Mouse (Mus musculus) neutrophil, adult 5-6 weeks (primary cell): ENCODE data around the gene Col6a6. TPM values are rescaled to one million over a fixed set of nuclear protein-coding genes. Genes with fewer than 3 reads are reported as not detected.

Experiments used
- ATAC-seq: fragments of 151-379, 151-347 bp; 2 replicates; pipeline ENCODE4 v1.8.0; 2017; ENCODE audit warnings: mild to moderate bottlenecking, moderate TSS enrichment; ENCODE audit not compliant: insufficient number of reproducible peaks, poor library complexity, low FRiP score, severe bottlenecking; ENCODE audit errors: extremely low read depth
- total RNA-seq: library from RNA; stranded (forward); fragments of 200-1000 nt; gene quantifications from 2 replicates; pipeline ENCODE4 v1.2.3, GENCODE M21; 2017

Col6a6 gene
- total RNA-seq, 1 experiment from 2014 or later, result not detected

GRCm38 (mm10) chr9:105811458-105811857 is 16.5 kb downstream of the Col6a6 start:
- ATAC-seq, result no peak

GRCm38 (mm10) chr9:105808920-105809505 is 18.9 kb downstream of the Col6a6 start:
- ATAC-seq, result no peak

GRCm38 (mm10) chr9:105803416-105803815 is 24.5 kb downstream of the Col6a6 start:
- ATAC-seq, result no peak

GRCm38 (mm10) chr9:105801463-105801862 is 26.5 kb downstream of the Col6a6 start:
- ATAC-seq, result no peak

GRCm38 (mm10) chr9:105800286-105800685 is 27.7 kb downstream of the Col6a6 start:
- no peak for ATAC-seq

- ATAC-seq, result no peak
These were observed 31.8 kb downstream of the Col6a6 start for GRCm38 (mm10) chr9:105796137-105796536.

GRCm38 (mm10) chr9:105794965-105795364 is 33.0 kb downstream of the Col6a6 start:
- no peak for ATAC-seq

- no peak for ATAC-seq
These were observed 36.1 kb downstream of the Col6a6 start for GRCm38 (mm10) chr9:105791810-105792209.

GRCm38 (mm10) chr9:105788203-105788602 is 39.8 kb downstream of the Col6a6 start:
- ATAC-seq, result no peak

GRCm38 (mm10) chr9:105787800-105788199 is 40.2 kb downstream of the Col6a6 start:
- no peak for ATAC-seq

- ATAC-seq, result no peak
These were observed 43.9 kb downstream of the Col6a6 start for GRCm38 (mm10) chr9:105784026-105784425.

GRCm38 (mm10) chr9:105780696-105781095 is 47.3 kb downstream of the Col6a6 start:
- ATAC-seq, result no peak

GRCm38 (mm10) chr9:105778741-105779140 is 49.2 kb downstream of the Col6a6 start:
- ATAC-seq, result no peak

GRCm38 (mm10) chr9:105774878-105775277 is 53.1 kb downstream of the Col6a6 start:
- no peak for ATAC-seq

- ATAC-seq, result no peak
These were observed 53.6 kb downstream of the Col6a6 start for GRCm38 (mm10) chr9:105774321-105774720.

GRCm38 (mm10) chr9:105771380-105771779 is 56.6 kb downstream of the Col6a6 start:
- no peak for ATAC-seq

GRCm38 (mm10) chr9:105770690-105771089 is 57.3 kb downstream of the Col6a6 start:
- no peak for ATAC-seq

GRCm38 (mm10) chr9:105765891-105766290 is 62.1 kb downstream of the Col6a6 start:
- no peak for ATAC-seq

GRCm38 (mm10) chr9:105764681-105765080 is 63.3 kb downstream of the Col6a6 start:
- no peak for ATAC-seq

GRCm38 (mm10) chr9:105764127-105764526 is 63.8 kb downstream of the Col6a6 start:
- no peak for ATAC-seq

- no peak for ATAC-seq
These were observed 64.3 kb downstream of the Col6a6 start for GRCm38 (mm10) chr9:105763625-105764024.
